Mouse (Mus musculus) urinary bladder, postnatal 25 days (tissue): ENCODE measurements around the gene Ecel1.

Source experiments
- DNase-seq: peaks from one replicate; pipeline ENCODE4 v3.0.0; 2022; ENCODE audit warnings: low spot score

Gene Ecel1

DNA sequence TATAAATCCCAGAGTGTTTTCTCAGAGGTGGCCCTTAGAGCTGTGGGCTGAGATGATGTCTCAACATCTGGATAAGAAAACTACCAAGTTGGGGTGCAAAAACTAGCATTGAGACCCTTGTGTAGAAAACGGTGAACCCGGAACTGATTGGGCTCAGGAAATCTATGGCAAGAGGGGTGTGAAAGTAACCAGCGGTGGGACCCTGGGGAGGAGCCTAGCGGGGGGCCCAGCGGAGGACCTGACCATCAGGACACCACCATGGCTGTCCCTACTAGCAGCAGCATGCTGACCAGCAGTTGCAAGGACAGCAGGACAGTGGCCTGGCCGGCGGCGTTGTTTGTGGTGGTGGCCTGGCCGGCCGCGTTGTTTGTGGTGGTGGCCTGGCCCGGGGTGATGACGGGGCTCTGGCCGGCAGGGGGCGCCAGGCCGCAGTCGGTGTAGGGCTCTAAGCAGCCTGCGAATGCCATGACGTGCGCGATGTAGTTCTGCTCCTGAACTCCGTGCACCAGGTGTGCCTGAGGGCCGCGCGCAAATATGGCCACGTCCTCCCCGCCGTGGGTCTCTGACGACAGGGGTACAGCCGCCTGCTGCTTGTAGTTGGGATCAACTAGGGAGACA, 57.9 kb downstream of the Ecel1 start:
- DNase-seq: peak; percentile 62
